Mouse (Mus musculus) granulocyte monocyte progenitor cell, adult 5-6 weeks (primary cell): ENCODE results near the gene Olfr1325. TPM values are rescaled to one million over a fixed set of nuclear protein-coding genes. Genes with fewer than 3 reads are reported as not detected.
"Not testable (repeated sequence)": the region's sequence is repeated elsewhere in the genome, so short reads cannot be mapped to it uniquely, and the experiment has no call there.

ENCODE experiments used
- ATAC-seq: replicated peaks from 2 replicates; pipeline ENCODE4 v1.8.0; 2016; ENCODE audit warnings: mild to moderate bottlenecking, moderate TSS enrichment, inconsistent platforms; ENCODE audit not compliant: poor library complexity, severe bottlenecking
- total RNA-seq, 2 experiments: library from RNA; stranded (forward) in 1 of 2; stranded (reverse) in 1 of 2; fragments of 200-712, 200-1000 nt in 1 of 2; fragments of >200 nt in 1 of 2; fragmentation: Nextera tagmentation in 1 of 2; gene quantifications; 2 replicates each; pipeline ENCODE4 v1.2.3; 2014 to 2017

The Olfr1325 gene
- total RNA-seq (2014; fragmentation: Nextera tagmentation) (not detected in 2 replicates), total RNA-seq (2017) (not detected in 2 replicates)

DNA sequence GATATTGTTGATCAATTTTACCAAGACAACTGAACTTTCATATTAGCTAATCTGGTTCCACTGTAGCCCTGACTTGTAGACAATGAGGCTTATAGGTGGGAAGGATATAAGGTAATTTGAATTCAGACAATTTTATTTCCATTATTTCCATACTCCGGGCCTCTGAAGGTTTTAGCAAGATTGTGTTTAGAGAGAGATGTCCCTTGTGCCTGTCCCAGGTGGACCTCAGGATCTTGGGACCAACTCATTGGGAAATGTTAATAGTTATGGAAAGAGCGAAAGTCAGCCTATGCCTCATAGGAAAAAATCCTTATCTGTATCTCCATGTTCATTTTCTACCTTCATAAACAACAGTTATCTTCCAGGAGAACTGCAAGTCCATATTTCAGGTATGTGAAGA lies at the start of gene Olfr1325:
TSS of gene Olfr1325 (plus strand) at position 301 of the 400 bp plus-strand sequence.
- no peak for ATAC-seq

DNA sequence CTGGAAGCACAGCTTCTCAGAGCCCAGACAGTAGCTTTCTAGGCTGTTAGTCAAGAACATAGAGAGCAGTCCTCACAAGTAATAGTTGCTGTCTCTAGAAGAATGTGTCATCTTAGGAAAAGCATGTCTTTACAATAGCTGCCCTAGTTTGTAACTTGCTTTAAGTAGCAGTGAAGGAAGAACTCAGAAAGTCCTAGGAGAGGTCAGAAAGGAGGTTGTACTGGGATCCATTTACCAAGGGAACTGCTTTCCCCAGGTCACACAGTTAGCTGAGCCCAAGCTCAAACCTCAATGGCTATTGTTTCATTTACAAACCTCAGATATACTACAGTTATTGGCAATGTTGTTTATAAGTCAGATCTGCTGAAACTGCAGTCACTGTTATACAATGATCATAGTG lies 17.7 kb upstream of the Olfr1325 start, which contains the start of gene Olfr1326-ps1:
TSS of gene Olfr1326-ps1 (minus strand) at position 101 of the 400 bp plus-strand sequence.
- no peak for ATAC-seq

DNA sequence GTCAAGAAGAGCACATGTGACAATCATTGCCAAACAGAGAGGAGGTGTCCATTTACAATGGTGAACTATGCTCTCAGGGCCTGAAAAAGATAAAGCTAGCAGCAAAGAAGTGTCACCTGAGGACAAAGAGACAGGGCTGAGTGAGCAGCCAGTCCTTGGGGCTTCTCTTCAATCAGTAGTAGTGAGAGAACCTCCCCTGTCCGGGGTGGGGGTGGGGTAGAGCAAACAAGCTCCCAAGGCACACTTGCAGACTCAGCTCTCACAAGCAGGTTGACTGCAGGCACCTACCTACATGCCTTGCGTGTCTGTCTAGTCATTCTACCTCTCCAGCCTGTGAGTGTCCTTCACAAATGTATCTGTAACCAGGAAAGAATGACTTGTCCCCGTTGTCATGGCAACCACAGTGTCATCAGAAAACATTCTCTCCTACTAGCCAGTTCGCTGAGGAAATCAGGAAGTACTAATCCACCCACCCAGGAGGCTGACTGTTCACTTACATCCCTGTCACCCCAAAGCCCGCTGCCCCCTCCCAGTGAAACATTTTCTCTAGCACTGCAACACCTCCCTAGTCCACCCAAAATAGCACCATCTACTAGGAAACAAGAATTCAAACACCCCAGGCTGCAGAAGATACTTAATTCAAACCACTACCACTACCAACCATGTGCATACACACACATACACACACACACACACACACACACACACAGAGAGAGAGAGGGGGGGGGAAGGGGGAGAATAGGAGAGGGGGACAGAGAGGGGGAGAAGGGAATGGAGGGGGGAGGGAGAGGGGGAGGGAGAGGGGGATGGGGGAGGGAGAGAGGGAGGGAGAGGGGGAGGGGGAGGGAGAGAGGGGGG lies 53.2 kb downstream of the Olfr1325 start, which contains the start of gene Gm5640:
TSS of gene Gm5640 (minus strand) at position 170 of the 858 bp plus-strand sequence.
- peak; percentile 88 for ATAC-seq

DNA sequence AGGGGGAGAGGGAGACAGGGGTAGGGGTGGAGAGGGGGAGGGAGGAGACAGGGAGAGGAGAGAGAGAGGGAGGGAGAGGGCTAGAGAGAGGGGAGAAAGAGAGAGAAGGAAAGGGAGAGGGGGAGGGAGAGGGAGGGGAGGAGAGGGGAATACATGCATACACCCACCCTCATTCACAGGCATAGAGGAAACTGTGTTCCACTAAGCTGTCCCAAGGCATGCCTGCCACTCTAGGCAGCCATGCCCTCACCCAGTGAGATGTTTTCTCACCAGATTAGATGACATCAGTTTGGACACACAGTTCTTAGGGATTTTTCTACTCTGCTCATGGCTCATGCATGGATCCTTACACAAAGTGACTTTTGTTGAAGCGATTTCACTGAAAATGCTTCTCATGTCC lies 53.9 kb downstream of the Olfr1325 start:
- ATAC-seq: not testable (repeated sequence)

Other genes with a start within 250 kb of the Olfr1325 start
- 72.4 and 93.2 TPM in 2 replicates for gene Lage3, start 239.1 kb upstream of the Olfr1325 start, total RNA-seq (2014; fragmentation: Nextera tagmentation)
- gene Lage3, start 239.1 kb upstream of the Olfr1325 start, total RNA-seq (2017): 23.5 and 28.4 TPM in 2 replicates
- gene Ubl4a, start 219.5 kb upstream of the Olfr1325 start, total RNA-seq (2014; fragmentation: Nextera tagmentation): 49.7 and 50.3 TPM in 2 replicates
- gene Ubl4a, start 219.5 kb upstream of the Olfr1325 start, total RNA-seq (2017): 15.8 and 17.3 TPM in 2 replicates
- 32.0 and 39.6 TPM in 2 replicates for gene Slc10a3, start 219.3 kb upstream of the Olfr1325 start, total RNA-seq (2014; fragmentation: Nextera tagmentation)
- 12.8 and 18.3 TPM in 2 replicates for gene Slc10a3, start 219.3 kb upstream of the Olfr1325 start, total RNA-seq (2017)
- 8.8 and 21.1 TPM in 2 replicates for gene Fam3a, start 199.4 kb upstream of the Olfr1325 start, total RNA-seq (2014; fragmentation: Nextera tagmentation)
- 12.3 and 14.7 TPM in 2 replicates for gene Fam3a, start 199.4 kb upstream of the Olfr1325 start, total RNA-seq (2017)
- 13.1 and 23.7 TPM in 2 replicates for gene Ikbkg, start 199.4 kb upstream of the Olfr1325 start, total RNA-seq (2014; fragmentation: Nextera tagmentation)
- 23.1 and 57.0 TPM in 2 replicates for gene Ikbkg, start 199.4 kb upstream of the Olfr1325 start, total RNA-seq (2017)
- 164 and 168 TPM in 2 replicates for gene G6pdx, start 163.5 kb upstream of the Olfr1325 start, total RNA-seq (2014; fragmentation: Nextera tagmentation)
- gene G6pdx, start 163.5 kb upstream of the Olfr1325 start, total RNA-seq (2017): 120 and 126 TPM in 2 replicates
- not detected in 2 replicates for gene Gm6880, start 111.3 kb upstream of the Olfr1325 start, total RNA-seq (2014; fragmentation: Nextera tagmentation)
- not detected in 2 replicates for gene Gm6880, start 111.3 kb upstream of the Olfr1325 start, total RNA-seq (2017)
- gene Olfr1326-ps1, start 17.8 kb upstream of the Olfr1325 start, total RNA-seq (2014; fragmentation: Nextera tagmentation): not detected in 2 replicates
- not detected in 2 replicates for gene Olfr1326-ps1, start 17.8 kb upstream of the Olfr1325 start, total RNA-seq (2017)
- gene Gm5640, start 53.0 kb downstream of the Olfr1325 start, total RNA-seq (2014; fragmentation: Nextera tagmentation): not detected in 2 replicates
- not detected in 2 replicates for gene Gm5640, start 53.0 kb downstream of the Olfr1325 start, total RNA-seq (2017)
- not detected in 2 replicates for gene Gm6890, start 148.2 kb downstream of the Olfr1325 start, total RNA-seq (2014; fragmentation: Nextera tagmentation)
- not detected in 2 replicates for gene Gm6890, start 148.2 kb downstream of the Olfr1325 start, total RNA-seq (2017)
- not detected in 2 replicates for gene Gm5936, start 244.5 kb downstream of the Olfr1325 start, total RNA-seq (2014; fragmentation: Nextera tagmentation)
- gene Gm5936, start 244.5 kb downstream of the Olfr1325 start, total RNA-seq (2017): not detected in 2 replicates